Mouse (Mus musculus) hindbrain, embryonic 14.5 days (tissue): Measurements from ENCODE around the gene Gm20877. TPM values are rescaled to one million over a fixed set of nuclear protein-coding genes. Genes with fewer than 3 reads are reported as not detected.
"Not testable (repeated sequence)": the region's sequence is repeated elsewhere in the genome, so short reads cannot be mapped to it uniquely, and the experiment has no call there.

Experiments used
- ATAC-seq: fragments of 200-750 bp; cut with Nextera tagmentation; 2 replicates; pipeline ENCODE4 v1.8.0; 2017; ENCODE audit warnings: moderate number of reproducible peaks, mild to moderate bottlenecking, moderate TSS enrichment, moderate library complexity; ENCODE audit not compliant: low FRiP score
- DNase-seq: peaks from one replicate; pipeline ENCODE4 v3.0.0-alpha.2; 2015; ENCODE audit warnings: low spot score
- H3K27ac ChIP-seq: fragments of 300-500 bp; sonication (generic); 2 replicates; pipeline ENCODE4 v1.5.1; 2014; ENCODE audit warnings: mild to moderate bottlenecking, moderate library complexity
- H3K27me3 ChIP-seq: fragments of 300-500 bp; sonication (generic); 2 replicates; pipeline ENCODE4 v1.6.1; 2014; ENCODE audit warnings: mild to moderate bottlenecking, low read length, mixed read lengths; ENCODE audit not compliant: control insufficient read depth, insufficient read depth
- H3K36me3 ChIP-seq: fragments of 300-500 bp; sonication (generic); replicated peaks from 2 replicates; pipeline ENCODE4 v1.6.1; 2014; ENCODE audit not compliant: control insufficient read depth, insufficient read depth
- H3K4me1 ChIP-seq: fragments of 300-500 bp; sonication (generic); replicated peaks from 2 replicates; pipeline ENCODE4 v1.6.1; 2014; ENCODE audit warnings: antibody characterized with exemption, low read length, mixed read lengths; ENCODE audit not compliant: control insufficient read depth, insufficient read depth
- H3K4me2 ChIP-seq: fragments of 300-500 bp; sonication (generic); replicated peaks from 2 replicates; pipeline ENCODE4 v1.6.1; 2014; ENCODE audit warnings: mild to moderate bottlenecking, moderate library complexity
- H3K4me3 ChIP-seq: fragments of 300-500 bp; sonication (generic); replicated peaks from 2 replicates; pipeline ENCODE4 v1.5.1; 2014; ENCODE audit warnings: mild to moderate bottlenecking, low read length
- H3K9ac ChIP-seq: fragments of 300-500 bp; sonication (generic); 2 replicates; pipeline ENCODE4 v1.6.1; 2014
- H3K9me3 ChIP-seq: fragments of 300-500 bp; sonication (generic); 2 replicates; pipeline ENCODE4 v1.6.1; 2016; ENCODE audit warnings: low read length; ENCODE audit not compliant: control insufficient read depth
- WGBS: fragments of 180-500 bp; shearing (Covaris S2); extraction: QIAGEN DNeasy Blood & Tissue Kit; methylation state at CpG from one replicate; pipeline ENCODE4 v1.1.7; 2014; 5-methylcytosine and 5-hydroxymethylcytosine counted together
- polyA plus RNA-seq: library from polyadenylated mRNA; unstranded; fragments of >200 nt; fragmentation: Nextera tagmentation; extraction: Ambion mirVana; gene quantifications from 2 replicates; pipeline ENCODE4 v1.2.1, GENCODE M21; 2014

The Gm20877 gene
- polyA plus RNA-seq: not detected in 2 replicates

DNA sequence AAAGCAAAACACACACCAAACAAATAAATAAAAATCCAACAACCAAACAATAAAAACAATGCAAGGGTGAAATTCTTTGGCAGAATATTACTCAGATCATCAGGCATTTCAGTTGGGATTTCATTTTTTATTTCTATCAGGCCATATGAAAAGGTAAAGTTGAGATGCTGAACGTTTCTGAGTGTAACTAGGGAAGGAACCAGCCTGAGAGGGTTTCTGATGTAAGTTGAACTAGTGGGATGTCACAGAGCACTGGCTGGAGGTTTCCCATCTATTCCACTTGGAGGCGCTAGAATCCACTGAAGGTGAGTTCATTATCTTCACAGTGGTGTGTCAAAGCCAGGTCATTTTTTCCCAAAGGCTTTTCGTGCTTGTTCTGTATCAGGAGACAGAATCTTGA, at the start of gene Gm20877:
Gene Gm20877 (plus strand): TSS at position 301 of the 400 bp plus-strand sequence.
- H3K36me3 ChIP-seq, H3K27ac ChIP-seq, H3K9ac ChIP-seq, H3K27me3 ChIP-seq, H3K4me1 ChIP-seq, ATAC-seq, H3K4me3 ChIP-seq, H3K4me2 ChIP-seq, H3K9me3 ChIP-seq, DNase-seq: not testable (repeated sequence)
- WGBS: no CpG with 5 or more reads among the region's 3 CpGs
